Mouse (Mus musculus) hindbrain, embryonic 15.5 days (tissue): ENCODE results near the gene Pip5kl1. TPM values are rescaled to one million over a fixed set of nuclear protein-coding genes. Genes with fewer than 3 reads are reported as not detected.
A peak's percentile ranks its signal among the peaks of the same experiment; 100 is the strongest.

ENCODE experiments used
- ATAC-seq: fragments of 200-750 bp; cut with Nextera tagmentation; 2 replicates; pipeline ENCODE4 v1.8.0; 2017; ENCODE audit warnings: low read depth, moderate number of reproducible peaks, moderate TSS enrichment; ENCODE audit not compliant: low FRiP score
- H3K27ac ChIP-seq: fragments of 300-500 bp; sonication (generic); replicated peaks from 2 replicates; pipeline ENCODE4 v1.5.1; 2015; ENCODE audit warnings: mild to moderate bottlenecking, inconsistent platforms
- H3K27me3 ChIP-seq: fragments of 300-500 bp; sonication (generic); 2 replicates; pipeline ENCODE4 v1.6.1; 2015; ENCODE audit warnings: control low read depth, inconsistent platforms
- H3K36me3 ChIP-seq: fragments of 300-500 bp; sonication (generic); 2 replicates; pipeline ENCODE4 v1.6.1; 2015; ENCODE audit warnings: control low read depth, inconsistent platforms
- H3K4me1 ChIP-seq: fragments of 300-500 bp; sonication (generic); replicated peaks from 2 replicates; pipeline ENCODE4 v1.6.1; 2015; ENCODE audit warnings: control low read depth, inconsistent platforms
- H3K4me2 ChIP-seq: fragments of 300-500 bp; sonication (generic); 2 replicates; pipeline ENCODE4 v1.6.1; 2015; ENCODE audit warnings: moderate library complexity, mild to moderate bottlenecking, inconsistent platforms
- H3K4me3 ChIP-seq: fragments of 300-500 bp; sonication (generic); 2 replicates; pipeline ENCODE4 v1.5.1; 2015; ENCODE audit warnings: mild to moderate bottlenecking, inconsistent platforms
- H3K9ac ChIP-seq: fragments of 300-500 bp; sonication (generic); 2 replicates; pipeline ENCODE4 v1.6.1; 2015; ENCODE audit warnings: inconsistent platforms
- H3K9me3 ChIP-seq: fragments of 300-500 bp; sonication (generic); 2 replicates; pipeline ENCODE4 v1.6.1; 2016; ENCODE audit warnings: control low read depth, inconsistent platforms
- WGBS: fragments of 180-500 bp; shearing (Covaris S2); methylation state at CpG from one replicate; pipeline ENCODE4 v1.1.7; 2015; 5-methylcytosine and 5-hydroxymethylcytosine counted together
- polyA plus RNA-seq: library from polyadenylated mRNA; unstranded; fragments of >200 nt; fragmentation: Nextera tagmentation; extraction: Ambion mirVana; gene quantifications from 2 replicates; pipeline ENCODE4 v1.2.1, GENCODE M21; 2015

Gene Pip5kl1
- 11.9 and 15.3 TPM in 2 replicates for polyA plus RNA-seq

GRCm38 (mm10) chr2:32574497-32574896, at the start of gene Pip5kl1:
Gene Pip5kl1 (plus strand): TSS chr2:32574797.
- Histone ChIP-seq H3K4me1 (peaks cover 33% of the 10 kb centered on the region), H3K27me3 (peaks cover 10% of the 10 kb centered on the region), H3K27ac (peak within 1 kb of the TSS; percentile 46), H3K9me3 (no peaks in the 10 kb centered on the region), H3K4me2 (peak within 1 kb of the TSS; percentile 94), H3K4me3 (peak within 1 kb of the TSS; percentile 54), H3K9ac (peak within 1 kb of the TSS; percentile 59), H3K36me3 (no peaks in the 10 kb centered on the region)
- ATAC-seq = no peak
- WGBS = 84% methylated on average over 6 of the region's 6 CpGs

- Histone ChIP-seq H3K27me3 (no peaks in the 10 kb centered on the region), H3K9me3 (no peaks in the 10 kb centered on the region), H3K27ac (no peak overlapping the region), H3K36me3 (no peaks in the 10 kb centered on the region), H3K4me1 (no peaks in the 10 kb centered on the region), H3K4me3 (no peak overlapping the region), H3K9ac (no peak overlapping the region), H3K4me2 (no peak overlapping the region)
- ATAC-seq = no peak
- 84% methylated on average over 12 of the region's 12 CpGs for whole genome bisulfite sequencing
These were observed 48.8 kb upstream of the Pip5kl1 start for GRCm38 (mm10) chr2:32525816-32526215.

DNA sequence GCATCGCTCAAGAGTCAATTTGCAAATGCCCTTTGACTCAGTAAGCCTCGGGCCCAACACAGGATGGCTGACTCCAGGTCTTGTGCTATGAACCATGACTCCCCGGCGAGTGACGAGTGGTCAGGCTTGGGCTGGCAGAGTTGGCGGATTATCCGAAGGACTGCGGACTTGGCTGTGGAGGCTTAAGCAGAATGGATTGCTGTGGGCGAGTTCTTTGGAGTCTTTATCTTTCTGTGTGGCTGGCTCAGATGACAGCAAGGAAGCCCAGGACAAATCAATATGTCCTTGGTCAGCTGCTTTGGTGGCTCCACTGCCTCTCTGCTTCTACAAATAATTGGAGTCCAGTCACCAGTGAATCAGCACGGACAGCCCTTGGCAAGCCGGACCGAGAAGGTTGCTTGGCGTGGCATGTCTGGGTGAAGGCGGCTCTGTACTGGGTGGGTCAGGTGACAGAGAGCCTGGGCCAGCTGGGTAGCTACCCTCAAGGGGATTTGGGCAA, 47.1 kb upstream of the Pip5kl1 start:
- no peak for ATAC-seq
- H3K9me3 ChIP-seq = no peaks in the 10 kb centered on the region
- WGBS = 78% methylated on average over 14 of the region's 14 CpGs
- no peaks in the 10 kb centered on the region for H3K4me1 ChIP-seq
- H3K4me3 ChIP-seq = no peak overlapping the region
- H3K27ac ChIP-seq = no peak overlapping the region
- H3K36me3 ChIP-seq = no peaks in the 10 kb centered on the region
- no peak overlapping the region for H3K9ac ChIP-seq
- no peaks in the 10 kb centered on the region for H3K27me3 ChIP-seq
- H3K4me2 ChIP-seq = no peak overlapping the region

GRCm38 (mm10) chr2:32528326-32528725, 46.3 kb upstream of the Pip5kl1 start:
- Histone ChIP-seq H3K36me3 (no peaks in the 10 kb centered on the region), H3K9ac (no peak overlapping the region), H3K4me1 (no peaks in the 10 kb centered on the region), H3K27ac (no peak overlapping the region), H3K4me2 (no peak overlapping the region), H3K4me3 (no peak overlapping the region), H3K9me3 (no peaks in the 10 kb centered on the region), H3K27me3 (no peaks in the 10 kb centered on the region)
- ATAC-seq = no peak
- 88% methylated on average over 1 of the region's 1 CpGs for WGBS

DNA sequence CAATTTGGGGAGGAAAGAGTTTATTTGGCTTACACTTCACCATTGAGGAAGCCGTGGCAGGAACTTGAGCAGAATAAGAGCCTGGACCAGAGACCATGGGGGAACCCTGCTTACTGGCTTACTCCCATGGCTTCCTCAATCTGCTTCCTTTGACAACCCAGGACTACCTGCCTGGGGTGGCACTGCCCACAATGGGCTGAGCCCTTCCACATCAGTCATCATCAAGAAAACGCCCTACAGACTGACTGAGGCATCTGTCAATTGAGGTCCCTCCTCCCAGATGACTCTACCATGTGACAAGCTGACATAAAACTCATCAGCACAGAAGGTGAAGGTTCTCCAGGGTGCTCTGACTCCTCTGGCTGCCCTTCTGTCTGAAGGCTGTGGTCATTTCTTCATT, 44.1 kb upstream of the Pip5kl1 start:
- Histone ChIP-seq H3K4me1 (peaks cover 10% of the 10 kb centered on the region), H3K9ac (no peak overlapping the region), H3K36me3 (no peaks in the 10 kb centered on the region), H3K9me3 (no peaks in the 10 kb centered on the region), H3K4me2 (no peak overlapping the region), H3K4me3 (no peak overlapping the region), H3K27ac (no peak overlapping the region), H3K27me3 (no peaks in the 10 kb centered on the region)
- 83% methylated on average over 2 of the region's 2 CpGs for WGBS
- no peak for ATAC-seq

DNA sequence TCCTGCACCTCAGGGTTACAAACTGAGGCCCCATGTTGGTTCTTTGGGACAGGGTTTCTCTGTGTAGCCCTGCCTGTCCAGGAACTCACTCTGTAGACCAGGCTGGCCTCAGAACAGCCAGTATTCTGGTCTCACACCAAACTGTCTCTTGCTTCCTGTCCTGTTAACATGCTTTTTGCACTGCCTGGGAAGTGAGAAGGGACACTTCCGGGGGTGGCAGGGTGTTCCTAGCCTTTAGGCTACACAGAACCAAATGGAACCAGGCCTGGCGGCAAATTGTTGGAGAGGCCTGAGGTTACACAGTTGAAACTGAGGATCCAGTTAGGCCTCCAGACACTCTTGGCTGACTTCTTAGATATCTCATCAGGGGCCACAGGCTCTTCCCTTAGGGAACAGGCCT, 41.4 kb upstream of the Pip5kl1 start:
- Histone ChIP-seq H3K9ac (no peak overlapping the region), H3K27me3 (no peaks in the 10 kb centered on the region), H3K4me1 (peaks cover 33% of the 10 kb centered on the region), H3K4me3 (no peak overlapping the region), H3K27ac (no peak overlapping the region), H3K36me3 (no peaks in the 10 kb centered on the region), H3K9me3 (no peaks in the 10 kb centered on the region), H3K4me2 (no peak overlapping the region)
- 94% methylated on average over 2 of the region's 2 CpGs for WGBS
- ATAC-seq = no peak

GRCm38 (mm10) chr2:32534061-32534732, 40.4 kb upstream of the Pip5kl1 start:
- Histone ChIP-seq H3K36me3 (no peaks in the 10 kb centered on the region), H3K4me2 (peak overlapping the region; percentile 71), H3K9ac (peak overlapping the region; percentile 55), H3K27me3 (no peaks in the 10 kb centered on the region), H3K4me1 (peaks cover 44% of the 10 kb centered on the region), H3K27ac (peak overlapping the region; percentile 84), H3K9me3 (no peaks in the 10 kb centered on the region), H3K4me3 (peak overlapping the region; percentile 87)
- 11% methylated on average over 13 of the region's 13 CpGs for WGBS
- no peak for ATAC-seq

DNA sequence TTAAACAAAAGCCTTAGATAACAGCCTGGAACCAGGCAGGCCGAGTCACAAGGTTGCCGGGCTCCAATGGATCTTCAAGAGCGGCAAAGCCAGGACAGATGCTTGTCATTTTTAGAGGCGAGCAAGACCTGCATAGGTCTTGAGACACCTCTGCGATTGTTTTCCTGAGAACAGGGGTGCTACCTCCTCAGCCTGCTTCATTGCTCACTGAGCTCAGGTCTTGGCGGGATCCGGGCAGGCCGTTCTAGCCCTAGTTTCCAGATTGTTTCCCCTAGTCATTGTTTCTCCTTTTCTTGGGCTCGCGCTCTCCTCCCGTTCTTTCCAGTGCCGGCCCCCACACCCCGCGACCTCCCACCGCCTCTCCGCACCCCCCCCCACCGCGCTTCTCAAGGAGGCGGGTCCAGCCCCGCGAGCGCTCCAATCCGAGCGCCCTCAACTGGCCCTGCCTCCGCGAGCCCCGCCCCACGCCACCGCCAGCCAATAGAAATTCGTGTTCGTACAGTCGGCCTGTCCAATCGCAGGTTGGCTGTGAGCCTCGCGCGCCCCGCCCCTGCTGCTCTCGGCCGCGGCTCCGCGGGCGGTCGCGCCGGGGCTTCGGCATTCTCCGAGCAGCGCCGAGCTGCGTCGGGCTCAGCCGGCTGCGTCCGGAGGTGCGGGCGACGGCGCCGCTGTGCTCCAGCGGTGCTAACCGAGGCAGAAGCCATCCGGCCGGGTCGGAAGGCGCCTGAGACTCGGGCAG, 39.7 kb upstream of the Pip5kl1 start, which contains the start of gene Fam102a:
Gene Fam102a, plus strand, starts transcription at position 600 of the 739 bp plus-strand sequence.
- WGBS = under 1% methylated on average over 65 of the region's 67 CpGs
- peak within 1 kb of the TSS; percentile 87 for H3K4me3 ChIP-seq
- ATAC-seq = peak; percentile 96
- peaks cover 51% of the 10 kb centered on the region for H3K4me1 ChIP-seq
- peak within 1 kb of the TSS; percentile 71 for H3K4me2 ChIP-seq
- no peaks in the 10 kb centered on the region for H3K36me3 ChIP-seq
- no peaks in the 10 kb centered on the region for H3K27me3 ChIP-seq
- peak within 1 kb of the TSS; percentile 87 for H3K9ac ChIP-seq
- H3K9me3 ChIP-seq = no peaks in the 10 kb centered on the region
- H3K27ac ChIP-seq = peak within 1 kb of the TSS; percentile 93

DNA sequence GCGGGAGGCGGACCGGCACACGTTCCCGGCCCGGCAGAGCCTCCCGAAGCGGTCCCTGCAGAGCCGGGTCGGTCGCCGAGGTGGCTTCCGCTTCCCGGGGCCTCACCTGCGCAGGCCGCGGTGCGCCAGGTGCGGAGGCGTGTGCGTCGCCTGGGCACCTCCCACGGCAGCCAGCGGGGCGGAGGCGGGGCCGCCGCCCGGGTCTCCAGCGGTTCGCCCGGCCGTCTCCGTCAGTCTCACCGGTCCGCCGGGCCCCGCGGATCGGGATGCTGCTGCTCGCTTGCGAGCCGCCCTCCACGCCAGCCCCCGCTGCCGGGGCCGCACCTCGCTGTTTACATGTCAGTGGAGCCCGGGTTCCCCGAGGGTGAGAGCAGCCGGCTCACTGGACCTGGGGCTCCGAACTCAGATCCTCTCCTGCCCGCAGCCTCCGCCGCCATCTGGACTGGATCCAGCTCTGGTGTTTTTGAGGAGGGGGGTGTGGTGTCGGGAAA, 39.1 kb upstream of the Pip5kl1 start:
- Histone ChIP-seq H3K27ac (peak overlapping the region; percentile 93), H3K4me2 (peak overlapping the region; percentile 71), H3K36me3 (no peaks in the 10 kb centered on the region), H3K27me3 (no peaks in the 10 kb centered on the region), H3K4me3 (peak overlapping the region; percentile 87), H3K9ac (peak overlapping the region; percentile 87), H3K4me1 (peaks cover 52% of the 10 kb centered on the region), H3K9me3 (no peaks in the 10 kb centered on the region)
- WGBS = under 1% methylated on average over 47 of the region's 56 CpGs
- no peak; the same call in 1 of the 2 replicates for ATAC-seq

- H3K27me3 ChIP-seq = no peaks in the 10 kb centered on the region
- ATAC-seq = no peak
- no peaks in the 10 kb centered on the region for H3K9me3 ChIP-seq
- H3K4me2 ChIP-seq = peak overlapping the region; percentile 71
- H3K4me1 ChIP-seq = peaks cover 55% of the 10 kb centered on the region
- peak overlapping the region; percentile 93 for H3K27ac ChIP-seq
- H3K4me3 ChIP-seq = peak overlapping the region; percentile 87
- 0% methylated on average over 14 of the region's 14 CpGs for WGBS
- no peaks in the 10 kb centered on the region for H3K36me3 ChIP-seq
- H3K9ac ChIP-seq = peak overlapping the region; percentile 87
These were observed 38.4 kb upstream of the Pip5kl1 start for GRCm38 (mm10) chr2:32536086-32536633.

GRCm38 (mm10) chr2:32536634-32537359, 37.8 kb upstream of the Pip5kl1 start:
- Histone ChIP-seq H3K36me3 (no peaks in the 10 kb centered on the region), H3K9me3 (no peaks in the 10 kb centered on the region), H3K27ac (peak overlapping the region; percentile 93), H3K4me2 (peak overlapping the region; percentile 71), H3K4me1 (peaks cover 60% of the 10 kb centered on the region), H3K4me3 (peak overlapping the region; percentile 87), H3K27me3 (no peaks in the 10 kb centered on the region), H3K9ac (peak overlapping the region; percentile 87)
- ATAC-seq = no peak
- 3% methylated on average over 11 of the region's 11 CpGs for WGBS
